Mouse (Mus musculus) ES-E14 (cell line): Measurements from ENCODE around the gene Sumf1. TPM values are rescaled to one million over a fixed set of nuclear protein-coding genes. Genes with fewer than 3 reads are reported as not detected.

Experiments
- DNase-seq: peaks from one replicate; pipeline ENCODE4 v3.0.0-alpha.2; 2013; ENCODE audit warnings: low read depth, low spot score
- H3K27ac ChIP-seq: 2 replicates; pipeline ENCODE4 v1.5.1; 2012; ENCODE audit warnings: low read depth, mild to moderate bottlenecking, low read length, moderate library complexity, mixed read lengths; ENCODE audit not compliant: poor library complexity, insufficient read depth, severe bottlenecking
- H3K36me3 ChIP-seq: 2 replicates; pipeline ENCODE4 v1.6.1; 2012; ENCODE audit warnings: mild to moderate bottlenecking, low read length, moderate library complexity, mixed read lengths; ENCODE audit not compliant: control insufficient read depth, poor library complexity, insufficient read depth, severe bottlenecking
- H3K4me1 ChIP-seq, 2 experiments: fragments of 150-350 bp in 1 of 2; sonication (generic) in 1 of 2; 2 replicates each; pipeline ENCODE4 v1.6.1; 2012; ENCODE audit warnings: low read length in 2 of 2, mild to moderate bottlenecking in 1 of 2, mixed read lengths in 1 of 2; ENCODE audit not compliant: control insufficient read depth in 2 of 2, insufficient read depth in 2 of 2, poor library complexity in 1 of 2
- H3K4me3 ChIP-seq, 2 experiments: fragments of 150-350 bp in 1 of 2; sonication (generic) in 1 of 2; 2 replicates each; pipeline ENCODE4 v1.5.1; 2012; ENCODE audit warnings: low read length in 2 of 2, low read depth in 1 of 2, mild to moderate bottlenecking in 1 of 2, mixed read lengths in 1 of 2; ENCODE audit not compliant: insufficient read depth in 1 of 2, poor library complexity in 1 of 2, severe bottlenecking in 1 of 2
- H3K9ac ChIP-seq: 2 replicates; pipeline ENCODE4 v1.6.1; 2012; ENCODE audit warnings: low read depth, mild to moderate bottlenecking, low read length, mixed read lengths; ENCODE audit not compliant: poor library complexity, insufficient read depth, severe bottlenecking
- H3K9me3 ChIP-seq: fragments of 150-350 bp; sonication (generic); 2 replicates; pipeline ENCODE4 v1.6.1; 2012; ENCODE audit warnings: low read depth, mild to moderate bottlenecking, low read length; ENCODE audit not compliant: control insufficient read depth, insufficient read depth
- CHD2 ChIP-seq: IDR thresholded peaks from 2 replicates; pipeline ENCODE4 v1.6.1; 2014; ENCODE audit warnings: mild to moderate bottlenecking, low read depth, low read length, inconsistent platforms
- HCFC1 ChIP-seq: IDR thresholded peaks from 2 replicates; pipeline ENCODE4 v1.6.1; 2012; ENCODE audit warnings: low read length, inconsistent platforms, borderline replicate concordance; ENCODE audit not compliant: insufficient read depth
- MAFK ChIP-seq: IDR thresholded peaks from 2 replicates; pipeline ENCODE4 v1.6.1; 2014; ENCODE audit warnings: mild to moderate bottlenecking, low read depth, low read length, inconsistent platforms; ENCODE audit not compliant: insufficient read depth
- ZC3H11A ChIP-seq: IDR thresholded peaks from 2 replicates; pipeline ENCODE4 v1.6.1; 2012; ENCODE audit warnings: low read depth, mild to moderate bottlenecking, inconsistent platforms, low read length, borderline replicate concordance
- ZNF384 ChIP-seq: IDR thresholded peaks from 2 replicates; pipeline ENCODE4 v1.6.1; 2012; ENCODE audit warnings: low read depth, low read length, inconsistent platforms
- in situ Hi-C, 2 experiments: fragments of 600-800 bp; cut with MboI; formaldehyde crosslinking; loops; one replicate each; pipeline ENCODE4 v1.15.1; 2025; ENCODE audit warnings: low sequenced_read_pairs in 2 of 2, inconsistent platforms in 1 of 2; ENCODE audit not compliant: unreplicated experiment in 2 of 2
- total RNA-seq: library from RNA; depleted of rRNA; stranded (reverse); fragments of 300-350 nt; gene quantifications from 2 replicates; pipeline ENCODE4 v1.2.3, GENCODE M21; 2012

The Sumf1 gene
- total RNA-seq, 1 experiment, result 26.5 TPM

- no peak overlapping the region for H3K4me3 ChIP-seq
- TF ChIP-seq ZC3H11A (no peak), MAFK (no peak)
- no peaks in the 10 kb centered on the region for H3K9me3 ChIP-seq
- no peak overlapping the region for H3K27ac ChIP-seq
- DNase-seq, result no peak
- in situ Hi-C loops, result loop anchor here in 1 of 2 experiments (25.0 kb wide), 2 partner anchors 336 to 661 kb away; no protein-coding TSS in a partner anchor
- no peak overlapping the region for H3K9ac ChIP-seq
- H3K36me3 ChIP-seq, result peaks cover 2% of the 10 kb centered on the region; the same call in 1 of the 2 replicates
- 0 out of 4 replicates have a peak, but pooled peaks cover 0 to 3% of the 10 kb centered on the region in 2 experiments for H3K4me1 ChIP-seq
Observed at GRCm38 (mm10) chr6:108075857-108076256, 109.5 kb downstream of the Sumf1 start.

GRCm38 (mm10) chr6:108074624-108075023, 110.8 kb downstream of the Sumf1 start:
- H3K27ac ChIP-seq, result no peak overlapping the region
- H3K9ac ChIP-seq, result no peak overlapping the region
- H3K9me3 ChIP-seq, result no peaks in the 10 kb centered on the region
- no peak for TF ChIP-seq MAFK
- no peak for TF ChIP-seq ZC3H11A
- no peak for TF ChIP-seq ZNF384
- no peak for TF ChIP-seq HCFC1
- TF ChIP-seq CHD2, result no peak
- DNase-seq, result no peak
- 0 out of 4 replicates have a peak, but pooled peaks cover 2 to 3% of the 10 kb centered on the region in 2 experiments for H3K4me1 ChIP-seq
- in situ Hi-C loops, result loop anchor here in 1 of 2 experiments (25.0 kb wide), 3 partner anchors 338 to 1287 kb away; no protein-coding TSS in a partner anchor
- H3K36me3 ChIP-seq, result peaks cover 2% of the 10 kb centered on the region; the same call in 1 of the 2 replicates
- H3K4me3 ChIP-seq, result no peak overlapping the region

- Histone ChIP-seq H3K27ac (no peak overlapping the region), H3K9ac (no peak overlapping the region), H3K9me3 (no peaks in the 10 kb centered on the region), H3K36me3 (peaks cover 2% of the 10 kb centered on the region; the same call in 1 of the 2 replicates), H3K4me3 (no peak overlapping the region), H3K4me1 (0 out of 4 replicates have a peak, but pooled peaks cover 2 to 3% of the 10 kb centered on the region in 2 experiments)
- in situ Hi-C loops, result loop anchor here in 1 of 2 experiments (25.0 kb wide), 1 partner anchor 1287 kb away; no protein-coding TSS in a partner anchor
- TF ChIP-seq MAFK (no peak), HCFC1 (no peak), CHD2 (no peak), ZNF384 (no peak), ZC3H11A (no peak)
- DNase-seq, result no peak
Observed at GRCm38 (mm10) chr6:108073931-108074330, 111.5 kb downstream of the Sumf1 start.

- H3K4me1 ChIP-seq, result 0 out of 4 replicates have a peak, but pooled peaks cover 2 to 3% of the 10 kb centered on the region in 2 experiments
- DNase-seq, result no peak
- H3K27ac ChIP-seq, result no peak overlapping the region
- H3K9ac ChIP-seq, result no peak overlapping the region
- in situ Hi-C loops, result loop anchor here in 1 of 2 experiments (25.0 kb wide), 1 partner anchor 1286 kb away; no protein-coding TSS in a partner anchor
- no peak overlapping the region for H3K4me3 ChIP-seq
- H3K36me3 ChIP-seq, result peaks cover 2% of the 10 kb centered on the region; the same call in 1 of the 2 replicates
- no peaks in the 10 kb centered on the region for H3K9me3 ChIP-seq
- TF ChIP-seq ZNF384, result no peak
- TF ChIP-seq ZC3H11A, result no peak
- TF ChIP-seq MAFK, result no peak
- TF ChIP-seq HCFC1, result no peak
- no peak for TF ChIP-seq CHD2
Observed at GRCm38 (mm10) chr6:108073071-108073470, 112.3 kb downstream of the Sumf1 start.

- peak; percentile 79 for DNase-seq
- Histone ChIP-seq H3K36me3 (peaks cover 2% of the 10 kb centered on the region; the same call in 1 of the 2 replicates), H3K4me1 (0 out of 4 replicates have a peak, but pooled peaks cover 2 to 3% of the 10 kb centered on the region in 2 experiments), H3K9me3 (no peaks in the 10 kb centered on the region), H3K27ac (no peak overlapping the region), H3K4me3 (no peak overlapping the region), H3K9ac (no peak overlapping the region)
- in situ Hi-C loops, result loop anchor here in 1 of 2 experiments (25.0 kb wide), 1 partner anchor 1284 kb away; no protein-coding TSS in a partner anchor
- TF ChIP-seq ZNF384 (no peak), CHD2 (peak; percentile 79)
Observed at GRCm38 (mm10) chr6:108070947-108071346, 114.4 kb downstream of the Sumf1 start.
